Mouse (Mus musculus): ENCODE measurements around the gene Ilf3.

Gene Ilf3

DNA sequence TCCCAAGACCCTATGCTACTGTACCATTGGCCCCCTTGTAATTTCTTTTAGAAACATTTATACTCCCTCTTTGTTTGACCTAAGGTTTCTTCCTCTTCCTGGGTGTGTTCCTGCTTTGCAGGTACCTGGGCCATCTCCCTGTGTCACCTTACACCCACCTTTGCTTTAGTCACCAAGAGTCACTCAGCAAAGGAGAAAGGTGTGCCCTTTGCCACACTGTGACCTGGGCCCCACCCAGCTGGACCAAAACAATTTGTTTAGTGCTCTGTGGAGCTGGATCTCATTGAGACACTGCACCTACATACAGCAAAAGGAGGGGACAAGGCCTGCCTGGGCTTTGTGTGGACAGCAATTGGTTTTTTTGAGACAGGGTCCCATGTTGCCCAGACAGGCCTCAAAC, 72.7 kb downstream of the Ilf3 start:
- DNase-seq = no peak

DNA sequence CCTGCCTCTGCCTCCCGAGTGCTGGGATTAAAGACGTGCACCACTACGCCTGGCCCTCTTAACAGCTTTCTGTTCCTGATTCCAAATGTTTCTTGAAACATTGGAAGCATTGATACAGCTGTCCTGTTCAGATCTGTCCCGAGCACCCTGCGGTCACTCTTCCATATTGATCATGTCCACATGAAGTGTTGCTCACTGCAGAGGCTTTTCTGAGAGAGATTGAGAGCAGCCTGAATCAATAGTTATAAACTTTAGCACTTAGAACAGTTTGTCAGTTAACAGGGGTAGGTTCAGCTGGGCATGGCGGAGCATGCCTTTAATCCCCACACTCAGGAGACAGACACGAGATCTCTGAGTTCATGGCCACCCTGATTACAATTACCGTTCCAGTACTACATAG, 76.2 kb downstream of the Ilf3 start:
- no peak for DNase-seq

GRCm38 (mm10) chr9:21444574-21444973, 76.9 kb downstream of the Ilf3 start:
- no peak for DNase-seq

DNA sequence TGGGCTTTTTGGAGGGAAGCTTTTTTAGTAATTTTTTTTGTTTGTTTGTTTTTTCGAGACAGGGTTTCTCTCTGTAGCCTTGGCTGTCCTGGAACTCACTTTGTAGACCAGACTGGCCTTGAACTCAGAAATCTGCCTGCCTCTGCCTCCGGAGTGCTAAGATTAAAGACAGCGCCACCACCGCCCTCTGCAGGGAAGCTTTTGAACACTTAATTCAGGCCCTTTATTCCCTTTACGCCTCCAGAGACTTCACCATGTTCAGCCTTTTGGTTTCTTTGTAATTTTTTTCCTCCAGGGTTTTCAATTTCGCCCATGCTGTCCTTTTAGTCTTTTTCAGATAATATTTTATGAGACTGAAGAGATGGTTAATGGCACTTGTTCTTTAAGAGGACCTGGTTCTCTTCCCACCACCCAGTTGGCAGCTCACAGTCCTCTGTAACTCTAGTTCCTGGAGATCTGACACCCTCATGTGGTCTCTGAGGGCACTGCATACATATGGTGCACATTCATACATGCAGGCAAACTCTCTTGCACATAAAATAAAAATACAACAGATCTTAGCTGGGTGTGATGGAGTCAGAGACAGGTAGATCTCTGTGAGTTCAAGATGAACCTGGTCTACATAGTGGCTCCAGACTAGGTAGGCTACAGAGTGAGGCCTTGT, 77.5 kb downstream of the Ilf3 start:
- DNase-seq = no peak

- no peak for DNase-seq
These were observed 80.1 kb downstream of the Ilf3 start for GRCm38 (mm10) chr9:21447778-21448177.

DNA sequence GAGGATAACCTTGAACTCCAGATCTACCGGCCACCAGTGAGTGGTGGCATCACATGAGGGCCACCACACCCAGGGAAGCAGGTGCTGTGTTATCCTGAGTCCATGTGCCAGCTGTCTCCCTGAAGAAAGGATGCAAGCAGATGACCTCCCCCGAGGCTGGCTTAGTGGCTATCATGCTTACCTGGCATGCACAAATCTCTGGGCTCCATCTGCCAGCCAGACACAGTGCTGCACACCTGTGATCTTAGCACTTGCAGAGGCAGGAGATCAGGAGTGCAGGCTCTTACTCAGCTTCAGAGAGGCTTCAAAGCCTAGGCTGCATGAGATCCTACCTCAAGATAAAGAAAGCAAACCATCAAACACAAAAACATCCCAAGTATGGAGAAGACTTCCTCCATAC, 82.0 kb downstream of the Ilf3 start:
- no peak for DNase-seq

- DNase-seq = no peak
These were observed 82.6 kb downstream of the Ilf3 start for GRCm38 (mm10) chr9:21450270-21450669.

DNA sequence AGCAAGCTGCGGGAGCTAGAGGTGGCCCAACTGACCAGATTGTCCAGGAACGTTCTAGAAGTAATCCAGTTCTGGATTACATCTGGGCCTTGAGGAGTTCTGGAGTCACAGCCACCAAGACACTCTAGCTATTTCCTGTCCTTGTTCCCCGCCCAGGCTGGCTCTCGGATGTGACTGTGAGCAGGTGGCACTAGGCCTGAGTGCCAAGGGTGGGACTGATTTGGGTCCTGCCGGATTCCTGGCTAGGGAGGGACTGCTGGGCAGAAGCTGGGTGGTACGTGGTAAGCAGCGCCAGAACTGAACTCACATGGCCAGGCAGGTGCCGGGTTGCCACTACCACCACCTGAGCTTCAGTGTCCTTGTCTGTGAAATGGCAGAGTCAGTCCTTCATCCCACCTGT, 83.7 kb downstream of the Ilf3 start:
- DNase-seq = no peak

DNA sequence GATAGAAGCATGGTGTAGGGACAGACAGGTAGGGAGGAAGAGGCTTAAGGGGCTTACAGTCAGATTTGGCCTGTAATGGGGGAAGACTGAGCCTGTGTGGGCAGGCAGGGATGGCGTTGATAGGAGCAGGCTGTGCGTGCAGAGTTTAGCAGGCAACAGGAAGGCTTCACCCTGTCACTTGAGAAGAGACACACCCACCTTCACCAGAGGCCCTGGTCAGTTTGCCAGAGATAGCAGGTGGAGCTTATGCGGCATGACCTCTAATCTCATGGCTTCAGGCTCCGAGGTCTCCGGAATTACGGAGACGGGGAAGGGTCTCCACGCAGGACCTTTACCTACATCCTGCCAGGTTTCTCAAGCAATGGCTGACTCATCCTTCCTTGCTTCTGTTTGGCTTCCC, 84.2 kb downstream of the Ilf3 start:
- no peak for DNase-seq

DNA sequence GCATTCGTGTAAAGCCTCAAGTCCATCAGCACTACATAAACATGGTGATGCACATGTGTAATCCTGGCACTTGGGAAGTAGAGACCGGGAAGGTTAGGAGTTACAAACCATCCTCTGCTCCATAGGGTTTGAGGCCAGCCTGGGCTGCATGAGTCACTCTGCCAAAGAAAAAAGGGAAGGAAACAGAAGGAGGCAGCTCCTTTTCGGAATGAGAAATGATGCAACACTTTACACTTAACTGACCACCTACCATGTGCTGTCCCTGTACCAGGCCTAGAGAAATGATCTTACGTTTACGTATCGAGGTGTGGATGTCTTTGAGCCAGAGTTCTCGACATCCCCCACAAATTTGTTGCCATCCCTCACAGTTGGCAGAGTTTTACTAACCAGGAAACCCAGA, 85.3 kb downstream of the Ilf3 start:
- no peak for DNase-seq

- DNase-seq = no peak
These were observed 85.8 kb downstream of the Ilf3 start for GRCm38 (mm10) chr9:21453459-21453858.

DNA sequence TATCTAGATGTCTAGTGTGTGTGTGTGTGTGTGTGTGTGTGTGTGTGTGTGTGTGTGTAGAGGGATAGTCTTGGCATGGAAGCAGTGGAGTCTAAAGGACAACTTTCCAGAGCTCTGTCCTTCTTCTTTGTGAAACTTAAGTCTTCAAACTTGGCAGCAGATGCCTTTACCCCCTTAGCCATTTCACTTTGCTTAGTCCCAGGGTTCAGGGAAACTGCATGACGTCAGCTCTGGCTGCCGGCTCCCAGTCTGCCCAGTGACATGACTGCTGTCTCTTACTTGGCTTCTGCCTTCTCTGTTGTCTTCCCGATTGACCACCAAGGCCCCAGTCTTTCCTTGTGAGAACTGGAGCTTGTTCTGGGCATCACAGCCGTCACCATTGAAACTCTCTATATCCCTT, 86.9 kb downstream of the Ilf3 start:
- DNase-seq = no peak

Data from layer of hippocampus, adult 9-11 months (tissue).